Mouse (Mus musculus) liver, postnatal 0 days (tissue): ENCODE results near the gene Relb.

Experiments
- CTCF ChIP-seq: sonication (generic); IDR thresholded peaks from 2 replicates; pipeline ENCODE4 v1.5.1; 2016; ENCODE audit warnings: antibody characterized with exemption, low read depth
- EP300 ChIP-seq: IDR thresholded peaks from 2 replicates; pipeline ENCODE4 v1.6.1; 2016; ENCODE audit warnings: antibody characterized with exemption, low read depth, mild to moderate bottlenecking

- no peak for TF ChIP-seq CTCF
- no peak for TF ChIP-seq EP300
Measured at GRCm38 (mm10) chr7:19580634-19581033, 48.6 kb downstream of the Relb start.
